Mouse (Mus musculus): ENCODE data around the gene Vangl1. TPM values are rescaled to one million over a fixed set of nuclear protein-coding genes. Genes with fewer than 3 reads are reported as not detected.

The Vangl1 gene
- polyA plus RNA-seq, 1 experiment from 2014 or later: 28.4 TPM

- Histone ChIP-seq H3K27ac (ENCODE audit: low read depth) (no peak overlapping the region), H3K4me3 (ENCODE audit: low read depth, low read length) (no peak overlapping the region), H3K9me3 (ENCODE audit: low read depth, low read length) (no peaks in the 10 kb centered on the region), H3K36me3 (ENCODE audit: insufficient read depth) (no peaks in the 10 kb centered on the region), H3K9ac (no peak overlapping the region), H3K4me2 (no peak overlapping the region), H3K4me1 (ENCODE audit: insufficient read depth) (no peaks in the 10 kb centered on the region), H3K27me3 (ENCODE audit: insufficient read depth, low read length) (no peaks in the 10 kb centered on the region)
- peak; percentile 96 for ATAC-seq (ENCODE audit: insufficient read depth)
- WGBS: 54% methylated on average over 9 of the region's 9 CpGs
- DNase-seq: peak; percentile 92
- TF ChIP-seq CTCF (IDR thresholded peaks at IDR 0.05; ENCODE audit: low read depth): no peak
Observed at GRCm38 (mm10) chr3:102231418-102232134, 27.1 kb upstream of the Vangl1 start.

- no peak overlapping the region for H3K9ac ChIP-seq
- H3K4me2 ChIP-seq: no peak overlapping the region
- H3K27ac ChIP-seq (ENCODE audit: low read depth): no peak overlapping the region
- DNase-seq (no peak), ATAC-seq (ENCODE audit: insufficient read depth) (no peak)
- 84% methylated on average over 8 of the region's 8 CpGs for WGBS
- no peaks in the 10 kb centered on the region for H3K36me3 ChIP-seq (ENCODE audit: insufficient read depth)
- H3K27me3 ChIP-seq (ENCODE audit: insufficient read depth, low read length): 0 out of 2 replicates have a peak, but pooled peaks cover 4% of the 10 kb centered on the region
- no peak overlapping the region for H3K4me3 ChIP-seq (ENCODE audit: low read depth, low read length)
- H3K9me3 ChIP-seq (ENCODE audit: low read depth, low read length): no peaks in the 10 kb centered on the region
- TF ChIP-seq CTCF (IDR thresholded peaks at IDR 0.05; ENCODE audit: low read depth): no peak
- H3K4me1 ChIP-seq (ENCODE audit: insufficient read depth): no peaks in the 10 kb centered on the region
Observed at GRCm38 (mm10) chr3:102222756-102223155, 18.3 kb upstream of the Vangl1 start.

GRCm38 (mm10) chr3:102218301-102218700 is 13.8 kb upstream of the Vangl1 start:
- no peaks in the 10 kb centered on the region for H3K9me3 ChIP-seq (ENCODE audit: low read depth, low read length)
- H3K4me2 ChIP-seq: no peak overlapping the region
- H3K36me3 ChIP-seq (ENCODE audit: insufficient read depth): no peaks in the 10 kb centered on the region
- WGBS: 71% methylated on average over 2 of the region's 2 CpGs
- H3K4me3 ChIP-seq (ENCODE audit: low read depth, low read length): no peak overlapping the region
- H3K4me1 ChIP-seq (ENCODE audit: insufficient read depth): no peaks in the 10 kb centered on the region
- DNase-seq: no peak
- H3K27ac ChIP-seq (ENCODE audit: low read depth): no peak overlapping the region
- no peak for ATAC-seq (ENCODE audit: insufficient read depth)
- no peak overlapping the region for H3K9ac ChIP-seq
- no peak for TF ChIP-seq CTCF (IDR thresholded peaks at IDR 0.05; ENCODE audit: low read depth)
- 0 out of 2 replicates have a peak, but pooled peaks cover 4% of the 10 kb centered on the region for H3K27me3 ChIP-seq (ENCODE audit: insufficient read depth, low read length)

- H3K9ac ChIP-seq: no peak overlapping the region
- no peaks in the 10 kb centered on the region for H3K4me1 ChIP-seq (ENCODE audit: insufficient read depth)
- no peak overlapping the region for H3K27ac ChIP-seq (ENCODE audit: low read depth)
- 78% methylated on average over 4 of the region's 4 CpGs for WGBS
- TF ChIP-seq CTCF (IDR thresholded peaks at IDR 0.05; ENCODE audit: low read depth): no peak
- ATAC-seq (ENCODE audit: insufficient read depth): no peak
- no peak overlapping the region for H3K4me3 ChIP-seq (ENCODE audit: low read depth, low read length)
- H3K27me3 ChIP-seq (ENCODE audit: insufficient read depth, low read length): no peaks in the 10 kb centered on the region
- H3K4me2 ChIP-seq: no peak overlapping the region
- no peaks in the 10 kb centered on the region for H3K36me3 ChIP-seq (ENCODE audit: insufficient read depth)
- no peak for DNase-seq
- H3K9me3 ChIP-seq (ENCODE audit: low read depth, low read length): no peaks in the 10 kb centered on the region
Observed at GRCm38 (mm10) chr3:102214736-102215135, 10.2 kb upstream of the Vangl1 start.

GRCm38 (mm10) chr3:102214299-102214698 is 9.8 kb upstream of the Vangl1 start:
- Histone ChIP-seq H3K4me1 (ENCODE audit: insufficient read depth) (no peaks in the 10 kb centered on the region), H3K27ac (ENCODE audit: low read depth) (no peak overlapping the region), H3K9ac (no peak overlapping the region), H3K27me3 (ENCODE audit: insufficient read depth, low read length) (no peaks in the 10 kb centered on the region), H3K4me3 (ENCODE audit: low read depth, low read length) (no peak overlapping the region), H3K9me3 (ENCODE audit: low read depth, low read length) (no peaks in the 10 kb centered on the region), H3K4me2 (no peak overlapping the region), H3K36me3 (ENCODE audit: insufficient read depth) (no peaks in the 10 kb centered on the region)
- DNase-seq (no peak), ATAC-seq (ENCODE audit: insufficient read depth) (no peak)
- no peak for TF ChIP-seq CTCF (IDR thresholded peaks at IDR 0.05; ENCODE audit: low read depth)
- 33% methylated on average over 4 of the region's 4 CpGs for WGBS

- ATAC-seq (ENCODE audit: insufficient read depth): peak; percentile 60; the same call in 1 of the 2 replicates
Observed at GRCm38 (mm10) chr3:102212896-102213295, 8.4 kb upstream of the Vangl1 start.

GRCm38 (mm10) chr3:102212336-102212735 is 7.8 kb upstream of the Vangl1 start:
- no peak overlapping the region for H3K27ac ChIP-seq (ENCODE audit: low read depth)
- no peak overlapping the region for H3K9ac ChIP-seq
- no peaks in the 10 kb centered on the region for H3K27me3 ChIP-seq (ENCODE audit: insufficient read depth, low read length)
- no peak for ATAC-seq (ENCODE audit: insufficient read depth)
- H3K9me3 ChIP-seq (ENCODE audit: low read depth, low read length): no peaks in the 10 kb centered on the region
- DNase-seq: no peak
- TF ChIP-seq CTCF (IDR thresholded peaks at IDR 0.05; ENCODE audit: low read depth): no peak
- no peaks in the 10 kb centered on the region for H3K4me1 ChIP-seq (ENCODE audit: insufficient read depth)
- H3K36me3 ChIP-seq (ENCODE audit: insufficient read depth): no peaks in the 10 kb centered on the region
- no peak overlapping the region for H3K4me2 ChIP-seq
- no peak overlapping the region for H3K4me3 ChIP-seq (ENCODE audit: low read depth, low read length)
- WGBS: 90% methylated on average over 15 of the region's 15 CpGs

More at GRCm38 (mm10) chr3:102212896-102213295, 8.4 kb upstream of the Vangl1 start:
- no peak for DNase-seq
- Histone ChIP-seq H3K36me3 (ENCODE audit: insufficient read depth) (no peaks in the 10 kb centered on the region), H3K4me2 (no peak overlapping the region), H3K27ac (ENCODE audit: low read depth) (no peak overlapping the region), H3K27me3 (ENCODE audit: insufficient read depth, low read length) (no peaks in the 10 kb centered on the region), H3K4me3 (ENCODE audit: low read depth, low read length) (no peak overlapping the region), H3K9me3 (ENCODE audit: low read depth, low read length) (no peaks in the 10 kb centered on the region), H3K9ac (no peak overlapping the region), H3K4me1 (ENCODE audit: insufficient read depth) (no peaks in the 10 kb centered on the region)
- no peak for TF ChIP-seq CTCF (IDR thresholded peaks at IDR 0.05; ENCODE audit: low read depth)
- WGBS: 47% methylated on average over 6 of the region's 6 CpGs

Data from lung, embryonic 14.5 days (tissue).